ENCODE assay signal across 8 mouse cellular contexts in genomic region chr11:98795015-98795713, GRCm38 (mm10). TPM values are rescaled to one million over a fixed set of nuclear protein-coding genes. Genes with fewer than 3 reads are reported as not detected.
DNase-seq lines count a peak whose midpoint lies in the region; ATAC-seq and TF ChIP-seq lines count a peak whose summit lies in the region.

Msl1 (plus strand) TSS chr11:98795516.

- peak within 1 kb of the TSS; percentile 93 for H3K4me2 ChIP-seq in hindbrain, embryonic 15.5 days

- peak within 1 kb of the TSS; percentile 87 for H3K9ac ChIP-seq in hindbrain, embryonic 15.5 days

- H3K27me3 ChIP-seq in hindbrain, embryonic 15.5 days, result no peaks in the 10 kb centered on the region

- ATAC-seq in hindbrain, embryonic 15.5 days (ENCODE audit: low FRiP score, low read depth), result peak; percentile 54
- peak; percentile 56 for ATAC-seq in megakaryocyte, adult 5-6 weeks (ENCODE audit: poor library complexity, severe bottlenecking)

- under 1% methylated on average over 57 of the region's 89 CpGs for WGBS in hindbrain, embryonic 15.5 days

- peak within 1 kb of the TSS; percentile 98 for H3K27ac ChIP-seq in gastrocnemius, adult 2 months
- H3K27ac ChIP-seq in hindbrain, embryonic 15.5 days (replicated peaks), result peak within 1 kb of the TSS; percentile 99

- peaks cover 14% of the 10 kb centered on the region for H3K36me3 ChIP-seq in hindbrain, embryonic 15.5 days

- peak within 1 kb of the TSS; percentile 95 for H3K4me3 ChIP-seq in gastrocnemius, adult 2 months
- H3K4me3 ChIP-seq in hindbrain, embryonic 15.5 days, result peak within 1 kb of the TSS; percentile 98

- intact Hi-C loops in gastrocnemius, adult 2 months (cut with DNase I), result loop anchor here (2.0 kb wide), 1 partner anchor 14 kb away; no protein-coding TSS in a partner anchor

- DNase-seq in ZHBTc4 (ENCODE audit: low read depth, low spot score), result peak; percentile 87
- DNase-seq in cerebellum, postnatal 4 days (ENCODE audit: low spot score in 2 of 2), result peak; percentile 83 to 90
- peak; percentile 95 for DNase-seq in gastrocnemius, adult 2 months
- DNase-seq in left cerebral cortex, adult 8-10 months (ENCODE audit: low spot score in 2 of 2), result peak in 1 of 2 experiments; percentile 83
- peak; percentile 78 to 79 for DNase-seq in right cerebral cortex, adult 2 months (ENCODE audit: low spot score in 2 of 2)
- peak; percentile 89 for DNase-seq in urinary bladder, postnatal 14 days (ENCODE audit: low spot score)

- TF ChIP-seq CTCF in gastrocnemius, adult 2 months (IDR thresholded peaks at IDR 0.05), result peak; percentile 7; the same call in 1 of the 2 replicates

- H3K4me1 ChIP-seq in hindbrain, embryonic 15.5 days (replicated peaks), result peaks cover 32% of the 10 kb centered on the region

- no peaks in the 10 kb centered on the region for H3K9me3 ChIP-seq in hindbrain, embryonic 15.5 days

RNA-seq across cellular contexts. Expression of gene Msl1, which starts in this region (rescaled TPM):
- 10 to 100 TPM; 51.8 to 69.4 TPM for total RNA-seq in gastrocnemius, adult 2 months (2021)
- 31.7 and 33.1 TPM in 2 replicates for polyA plus RNA-seq in hindbrain, embryonic 15.5 days (2015; fragmentation: Nextera tagmentation; extraction: Ambion mirVana)
- total RNA-seq in left cerebral cortex, adult 8-10 months (2022), result 100 to 1,000 TPM; 167 to 198 (median 186) TPM
- 73.7 and 74.9 TPM in 2 replicates for total RNA-seq in megakaryocyte, adult 5-6 weeks (2015)
- total RNA-seq in megakaryocyte, adult 5-6 weeks (2017), result 111 and 119 TPM in 2 replicates
